Mouse (Mus musculus) liver, embryonic 11.5 days (tissue): Measurements from ENCODE around the gene Rxfp4. TPM values are rescaled to one million over a fixed set of nuclear protein-coding genes. Genes with fewer than 3 reads are reported as not detected.
A peak's percentile ranks its signal among the peaks of the same experiment; 100 is the strongest.
"Not testable (repeated sequence)": the region's sequence is repeated elsewhere in the genome, so short reads cannot be mapped to it uniquely, and the experiment has no call there.

Experiments
- ATAC-seq: fragments of 200-750 bp; cut with Nextera tagmentation; replicated peaks from 2 replicates; pipeline ENCODE4 v1.8.0; 2017; ENCODE audit warnings: moderate number of reproducible peaks, mild to moderate bottlenecking, moderate TSS enrichment, moderate library complexity; ENCODE audit not compliant: low FRiP score
- DNase-seq: peaks from one replicate; pipeline ENCODE4 v3.0.0-alpha.2; 2017; ENCODE audit warnings: low spot score
- H3K27ac ChIP-seq: fragments of 300-500 bp; sonication (generic); 2 replicates; pipeline ENCODE4 v1.5.1; 2014; ENCODE audit warnings: mild to moderate bottlenecking, low read depth, low read length, control low read depth
- H3K27me3 ChIP-seq: fragments of 300-500 bp; sonication (generic); replicated peaks from 2 replicates; pipeline ENCODE4 v1.6.1; 2014; ENCODE audit warnings: low read length, mixed read lengths; ENCODE audit not compliant: control insufficient read depth, insufficient read depth
- H3K36me3 ChIP-seq: fragments of 300-500 bp; sonication (generic); 2 replicates; pipeline ENCODE4 v1.6.1; 2014; ENCODE audit warnings: mild to moderate bottlenecking, low read length, moderate library complexity, mixed read lengths; ENCODE audit not compliant: control insufficient read depth, insufficient read depth
- H3K4me1 ChIP-seq: fragments of 300-500 bp; sonication (generic); replicated peaks from 2 replicates; pipeline ENCODE4 v1.6.1; 2014; ENCODE audit warnings: low read length, mixed read lengths; ENCODE audit not compliant: control insufficient read depth, insufficient read depth
- H3K4me2 ChIP-seq: fragments of 300-500 bp; sonication (generic); 2 replicates; pipeline ENCODE4 v1.6.1; 2014; ENCODE audit warnings: mild to moderate bottlenecking, control low read depth, moderate library complexity
- H3K4me3 ChIP-seq: fragments of 300-500 bp; sonication (generic); 2 replicates; pipeline ENCODE4 v1.5.1; 2014; ENCODE audit warnings: low read depth, low read length, control low read depth
- H3K9ac ChIP-seq: fragments of 300-500 bp; sonication (generic); 2 replicates; pipeline ENCODE4 v1.6.1; 2014; ENCODE audit warnings: low read depth, low read length, control low read depth
- H3K9me3 ChIP-seq: fragments of 300-500 bp; sonication (generic); 2 replicates; pipeline ENCODE4 v1.6.1; 2016; ENCODE audit warnings: low read length, inconsistent platforms, mixed read lengths; ENCODE audit not compliant: control insufficient read depth
- WGBS: fragments of 180-500 bp; shearing (Covaris S2); extraction: QIAGEN DNeasy Blood & Tissue Kit; methylation state at CpG from one replicate; pipeline ENCODE4 v1.1.7; 2014; 5-methylcytosine and 5-hydroxymethylcytosine counted together
- polyA plus RNA-seq: library from polyadenylated mRNA; unstranded; fragments of >200 nt; fragmentation: Nextera tagmentation; extraction: Ambion mirVana; gene quantifications from 2 replicates; pipeline ENCODE4 v1.2.1, GENCODE M21; 2014

Rxfp4 gene
- polyA plus RNA-seq, 1 experiment from 2014 or later: not detected

GRCm38 (mm10) chr3:88615117-88615516 is 37.8 kb downstream of the Rxfp4 start:
- H3K27me3 ChIP-seq: no peaks in the 10 kb centered on the region
- no peaks in the 10 kb centered on the region for H3K9me3 ChIP-seq
- WGBS: 70% methylated on average over 5 of the region's 5 CpGs
- DNase-seq: no peak
- H3K27ac ChIP-seq: no peak overlapping the region
- no peak for ATAC-seq
- H3K36me3 ChIP-seq: no peaks in the 10 kb centered on the region
- peaks cover 28% of the 10 kb centered on the region for H3K4me1 ChIP-seq
- no peak overlapping the region for H3K4me3 ChIP-seq
- H3K9ac ChIP-seq: no peak overlapping the region
- no peak overlapping the region for H3K4me2 ChIP-seq

GRCm38 (mm10) chr3:88614418-88614817 is 38.5 kb downstream of the Rxfp4 start:
- Histone ChIP-seq H3K4me1 (peaks cover 21% of the 10 kb centered on the region), H3K9me3 (no peaks in the 10 kb centered on the region), H3K27me3 (no peaks in the 10 kb centered on the region), H3K27ac (no peak overlapping the region), H3K36me3 (no peaks in the 10 kb centered on the region), H3K4me3 (no peak overlapping the region), H3K9ac (no peak overlapping the region), H3K4me2 (no peak overlapping the region)
- WGBS: 74% methylated on average over 8 of the region's 8 CpGs
- no peak for DNase-seq
- no peak for ATAC-seq

- 69% methylated on average over 4 of the region's 4 CpGs for WGBS
- no peaks in the 10 kb centered on the region for H3K9me3 ChIP-seq
- DNase-seq: no peak
- H3K27ac ChIP-seq: no peak overlapping the region
- ATAC-seq: no peak
- no peaks in the 10 kb centered on the region for H3K27me3 ChIP-seq
- peaks cover 18% of the 10 kb centered on the region for H3K4me1 ChIP-seq
- H3K36me3 ChIP-seq: no peaks in the 10 kb centered on the region
- H3K9ac ChIP-seq: no peak overlapping the region
- H3K4me2 ChIP-seq: peak overlapping the region; percentile 7; the same call in 1 of the 2 replicates
- no peak overlapping the region for H3K4me3 ChIP-seq
Observed at GRCm38 (mm10) chr3:88609066-88609465, 43.9 kb downstream of the Rxfp4 start.

GRCm38 (mm10) chr3:88607758-88608138 is 45.2 kb downstream of the Rxfp4 start:
- Histone ChIP-seq H3K27ac (no peak overlapping the region), H3K4me1 (peaks cover 21% of the 10 kb centered on the region), H3K4me3 (peak overlapping the region; percentile 37), H3K9me3 (no peaks in the 10 kb centered on the region), H3K27me3 (no peaks in the 10 kb centered on the region), H3K9ac (peak overlapping the region; percentile 41), H3K4me2 (peak overlapping the region; percentile 66), H3K36me3 (no peaks in the 10 kb centered on the region)
- 26% methylated on average over 10 of the region's 10 CpGs for WGBS
- DNase-seq (no peak), ATAC-seq (peak; percentile 29)

- H3K9me3 ChIP-seq: no peaks in the 10 kb centered on the region
- H3K36me3 ChIP-seq: no peaks in the 10 kb centered on the region
- DNase-seq (peak; percentile 92), ATAC-seq (peak; percentile 89)
- peak overlapping the region; percentile 41 for H3K9ac ChIP-seq
- H3K27me3 ChIP-seq: no peaks in the 10 kb centered on the region
- under 1% methylated on average over 20 of the region's 20 CpGs for WGBS
- H3K4me2 ChIP-seq: peak overlapping the region; percentile 66
- peak overlapping the region; percentile 37 for H3K4me3 ChIP-seq
- H3K27ac ChIP-seq: no peak overlapping the region
- peaks cover 21% of the 10 kb centered on the region for H3K4me1 ChIP-seq
Observed at GRCm38 (mm10) chr3:88607065-88607757, 45.7 kb downstream of the Rxfp4 start.

GRCm38 (mm10) chr3:88605666-88606065 is 47.3 kb downstream of the Rxfp4 start, which contains the start of gene Arhgef2:
Arhgef2 (plus strand) TSS chr3:88605966.
- H3K27ac ChIP-seq, H3K27me3 ChIP-seq: not testable (repeated sequence)

GRCm38 (mm10) chr3:88604863-88605262 is 48.1 kb downstream of the Rxfp4 start:
- ATAC-seq (no peak), DNase-seq (no peak)
- Histone ChIP-seq H3K4me3 (no peak overlapping the region), H3K9ac (no peak overlapping the region), H3K4me1 (peaks cover 21% of the 10 kb centered on the region), H3K27ac (no peak overlapping the region), H3K4me2 (no peak overlapping the region), H3K36me3 (no peaks in the 10 kb centered on the region), H3K9me3 (no peaks in the 10 kb centered on the region), H3K27me3 (no peaks in the 10 kb centered on the region)
- 86% methylated on average over 7 of the region's 7 CpGs for WGBS

More at GRCm38 (mm10) chr3:88605666-88606065, 47.3 kb downstream of the Rxfp4 start, which contains the start of gene Arhgef2:
- H3K9ac ChIP-seq, ATAC-seq, DNase-seq, H3K36me3 ChIP-seq, H3K9me3 ChIP-seq: not testable (repeated sequence)
- WGBS: 81% methylated on average over 2 of the region's 2 CpGs
- peak within 1 kb of the TSS; percentile 66 for H3K4me2 ChIP-seq
- H3K4me1 ChIP-seq: peaks cover 21% of the 10 kb centered on the region
- peak within 1 kb of the TSS; percentile 37; the same call in 1 of the 2 replicates for H3K4me3 ChIP-seq

GRCm38 (mm10) chr3:88603714-88604161 is 49.2 kb downstream of the Rxfp4 start:
- no peak overlapping the region for H3K4me3 ChIP-seq
- no peaks in the 10 kb centered on the region for H3K27me3 ChIP-seq
- no peak overlapping the region for H3K27ac ChIP-seq
- peak; percentile 65 for DNase-seq
- no peak overlapping the region; the same call in 1 of the 2 replicates for H3K9ac ChIP-seq
- no peak overlapping the region for H3K4me2 ChIP-seq
- no peaks in the 10 kb centered on the region for H3K36me3 ChIP-seq
- no peaks in the 10 kb centered on the region for H3K9me3 ChIP-seq
- ATAC-seq: peak; percentile 46; the same call in 1 of the 2 replicates
- WGBS: 20% methylated on average over 6 of the region's 6 CpGs
- H3K4me1 ChIP-seq: peaks cover 21% of the 10 kb centered on the region

GRCm38 (mm10) chr3:88602466-88602865 is 50.5 kb downstream of the Rxfp4 start:
- no peak overlapping the region for H3K9ac ChIP-seq
- 78% methylated on average over 4 of the region's 4 CpGs for WGBS
- DNase-seq: no peak
- H3K4me3 ChIP-seq: no peak overlapping the region
- H3K9me3 ChIP-seq: no peaks in the 10 kb centered on the region
- H3K4me1 ChIP-seq: peaks cover 13% of the 10 kb centered on the region
- H3K4me2 ChIP-seq: no peak overlapping the region
- H3K27me3 ChIP-seq: no peaks in the 10 kb centered on the region
- H3K27ac ChIP-seq: no peak overlapping the region
- H3K36me3 ChIP-seq: no peaks in the 10 kb centered on the region
- no peak for ATAC-seq
